Mouse (Mus musculus): ENCODE results near the gene Klk1b3. TPM values are rescaled to one million over a fixed set of nuclear protein-coding genes. Genes with fewer than 3 reads are reported as not detected.
"Not testable (repeated sequence)": the region's sequence is repeated elsewhere in the genome, so short reads cannot be mapped to it uniquely, and the experiment has no call there.

The Klk1b3 gene
- not detected for polyA plus RNA-seq (2021)

DNA sequence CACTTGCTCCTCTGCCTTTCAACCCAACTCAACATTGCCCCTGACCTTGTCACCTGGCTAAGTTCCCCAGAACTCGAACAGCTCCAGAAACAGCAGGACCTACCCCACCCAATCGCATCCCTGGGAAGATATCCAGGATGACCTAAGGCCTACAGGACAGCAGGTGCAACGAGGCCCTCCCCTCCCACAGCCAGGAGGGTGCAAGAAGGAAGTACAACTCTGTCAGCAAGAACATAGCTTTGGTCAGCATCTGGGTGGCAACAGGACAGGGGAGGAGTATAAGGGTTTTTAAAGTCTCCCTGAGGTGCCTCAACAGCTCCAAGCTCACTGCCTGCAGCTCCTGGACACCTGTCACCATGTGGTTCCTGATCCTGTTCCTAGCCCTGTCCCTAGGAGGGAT, at the start of gene Klk1b3:
TSS of gene Klk1b3 (plus strand) at position 301 of the 400 bp plus-strand sequence.
- no peaks in the 10 kb centered on the region for H3K27me3 ChIP-seq
- TF ChIP-seq CTCF (IDR thresholded peaks at IDR 0.05) = no peak
- no peak for DNase-seq (ENCODE audit: low read depth, low spot score)
- in situ Hi-C loops (cut with MboI; ENCODE audit: low pct_unique_long_range_greater_than_20kb) = loop anchor here (10.0 kb wide), 2 partner anchors 83 to 143 kb away; partner anchors contain the start of genes Klk1b22 and Klk1b27
- no peak for ATAC-seq
- POLR2A ChIA-PET = no interaction called here
- CTCF ChIA-PET = no interaction called here

DNA sequence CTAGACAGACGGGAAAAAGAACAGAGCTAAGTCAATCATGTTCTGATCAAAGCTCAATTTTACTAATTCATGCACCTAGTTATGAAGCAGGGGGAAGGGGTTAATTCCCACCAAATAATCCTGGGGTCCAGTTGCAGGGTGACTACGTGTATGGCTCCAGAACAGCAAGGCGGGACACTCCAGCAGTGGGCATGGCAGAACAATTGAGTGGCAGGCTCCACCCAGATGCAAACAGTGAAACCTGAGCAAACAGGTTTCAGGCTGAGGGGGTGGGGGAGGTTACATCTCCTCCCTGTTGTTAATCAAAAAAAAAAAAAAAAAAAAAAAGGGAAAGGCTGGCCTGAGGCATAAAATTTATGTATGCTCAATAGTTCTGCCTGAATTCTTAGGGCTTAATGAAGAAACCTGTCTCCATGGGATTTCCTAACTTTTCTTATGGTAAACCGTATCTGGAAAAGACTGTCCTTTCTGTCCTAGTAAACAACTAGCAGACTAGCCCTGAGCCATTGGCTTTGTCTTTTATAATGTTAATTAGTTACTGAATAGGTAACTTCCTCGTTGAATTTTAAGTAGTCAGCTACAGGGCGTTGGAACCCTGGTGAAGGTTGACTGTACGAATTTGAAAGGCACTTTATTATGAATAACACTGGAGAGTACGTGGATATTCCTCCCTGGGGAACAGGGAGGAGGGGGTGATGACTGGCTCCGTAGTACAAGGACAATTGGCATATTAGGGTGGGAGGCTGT, 18.5 kb upstream of the Klk1b3 start:
- in situ Hi-C loops (cut with MboI; ENCODE audit: low pct_unique_long_range_greater_than_20kb) = no loop called here
- no peak for DNase-seq (ENCODE audit: low read depth, low spot score)
- ChIA-PET CTCF (no interaction called here), POLR2A (no interaction called here)
- TF ChIP-seq CTCF (IDR thresholded peaks at IDR 0.05) = no peak
- ATAC-seq = no peak
- H3K27me3 ChIP-seq = no peaks in the 10 kb centered on the region

DNA sequence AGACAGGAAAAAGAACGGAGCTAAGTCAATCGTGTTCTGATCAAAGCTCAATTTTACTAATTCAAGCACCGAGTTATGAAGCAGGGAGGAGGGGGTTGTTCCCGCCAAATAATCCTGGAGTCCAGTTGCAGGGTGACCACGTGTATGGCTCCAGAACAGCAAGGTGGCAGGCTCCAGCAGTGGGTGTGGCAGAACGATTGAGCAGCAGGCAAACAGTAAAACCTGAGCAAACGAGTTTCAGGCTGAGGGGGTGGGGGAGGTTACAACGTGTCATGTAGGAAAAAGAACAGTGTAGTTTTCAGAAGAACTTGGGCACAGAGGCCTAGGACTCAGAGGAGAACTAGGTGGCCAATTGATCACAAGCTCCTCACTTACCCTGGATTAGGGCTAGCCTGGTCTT, 11.5 kb upstream of the Klk1b3 start:
- POLR2A ChIA-PET; in situ Hi-C loops (cut with MboI; ENCODE audit: low pct_unique_long_range_greater_than_20kb); H3K27me3 ChIP-seq; CTCF ChIA-PET; ATAC-seq; DNase-seq (ENCODE audit: low read depth, low spot score): not testable (repeated sequence)

GRCm38 (mm10) chr7:44187936-44188335, 10.1 kb upstream of the Klk1b3 start, which contains the start of gene Klk1b24:
Gene Klk1b24 (plus strand): TSS chr7:44188236.
- CTCF ChIA-PET; POLR2A ChIA-PET; ATAC-seq; H3K27me3 ChIP-seq; in situ Hi-C loops (cut with MboI; ENCODE audit: low pct_unique_long_range_greater_than_20kb); DNase-seq (ENCODE audit: low read depth, low spot score): not testable (repeated sequence)

DNA sequence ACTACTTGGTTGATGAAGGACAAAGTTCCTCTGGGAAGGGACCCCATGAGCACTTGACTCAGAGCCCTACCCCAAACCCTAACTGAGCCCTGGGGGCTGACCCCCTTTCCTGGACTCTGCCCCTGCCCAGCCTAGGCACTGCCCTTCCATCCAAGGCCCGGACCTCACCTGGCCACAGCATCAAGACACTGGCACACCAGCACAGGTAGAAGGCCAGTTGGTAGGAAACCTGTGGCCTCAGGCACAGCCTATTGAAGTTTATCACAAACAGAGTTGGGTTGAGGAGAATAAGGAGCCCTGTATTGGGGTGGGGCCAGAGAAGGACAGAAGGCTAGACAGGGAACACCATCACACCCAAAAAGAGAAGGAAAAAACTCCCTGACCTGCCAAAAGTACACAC, 4.5 kb upstream of the Klk1b3 start:
- ATAC-seq; CTCF ChIA-PET; POLR2A ChIA-PET; H3K27me3 ChIP-seq; DNase-seq (ENCODE audit: low read depth, low spot score): not testable (repeated sequence)
- in situ Hi-C loops (cut with MboI; ENCODE audit: low pct_unique_long_range_greater_than_20kb) = loop anchor here (10.0 kb wide), 2 partner anchors 79 to 139 kb away; partner anchors contain the start of genes Klk1b22 and Klk1b27

DNA sequence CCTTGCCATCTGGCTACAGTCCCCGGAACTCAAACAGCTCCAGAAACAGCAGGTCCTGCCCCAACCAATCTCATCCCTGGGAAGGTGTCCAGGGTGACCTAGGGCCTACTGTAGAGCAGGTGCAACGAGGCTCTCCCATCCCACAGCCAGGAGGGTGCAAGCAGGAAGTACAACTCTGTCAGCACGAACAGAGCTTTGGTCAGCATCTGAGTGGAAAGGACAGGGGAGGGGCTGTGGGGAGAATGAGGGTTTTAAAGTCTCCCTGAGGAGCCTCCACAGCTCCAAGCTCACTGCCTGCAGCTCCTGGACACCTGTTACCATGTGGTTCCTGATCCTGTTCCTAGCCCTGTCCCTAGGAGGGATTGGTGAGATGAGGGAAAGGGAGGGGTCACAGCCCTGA, 9.1 kb downstream of the Klk1b3 start, which contains the start of gene Klk1b4:
TSS of gene Klk1b4 (plus strand) at position 301 of the 400 bp plus-strand sequence.
- H3K27me3 ChIP-seq; in situ Hi-C loops (cut with MboI; ENCODE audit: low pct_unique_long_range_greater_than_20kb); CTCF ChIA-PET; DNase-seq (ENCODE audit: low read depth, low spot score); ATAC-seq; POLR2A ChIA-PET: not testable (repeated sequence)

- H3K27me3 ChIP-seq = no peaks in the 10 kb centered on the region
- TF ChIP-seq CTCF (IDR thresholded peaks at IDR 0.05) = no peak
- no peak for DNase-seq (ENCODE audit: low read depth, low spot score)
- POLR2A ChIA-PET = no interaction called here
- no peak for ATAC-seq
- in situ Hi-C loops (cut with MboI; ENCODE audit: low pct_unique_long_range_greater_than_20kb) = no loop called here
- CTCF ChIA-PET = no interaction called here
Observed at GRCm38 (mm10) chr7:44208307-44208706, 10.3 kb downstream of the Klk1b3 start.

DNA sequence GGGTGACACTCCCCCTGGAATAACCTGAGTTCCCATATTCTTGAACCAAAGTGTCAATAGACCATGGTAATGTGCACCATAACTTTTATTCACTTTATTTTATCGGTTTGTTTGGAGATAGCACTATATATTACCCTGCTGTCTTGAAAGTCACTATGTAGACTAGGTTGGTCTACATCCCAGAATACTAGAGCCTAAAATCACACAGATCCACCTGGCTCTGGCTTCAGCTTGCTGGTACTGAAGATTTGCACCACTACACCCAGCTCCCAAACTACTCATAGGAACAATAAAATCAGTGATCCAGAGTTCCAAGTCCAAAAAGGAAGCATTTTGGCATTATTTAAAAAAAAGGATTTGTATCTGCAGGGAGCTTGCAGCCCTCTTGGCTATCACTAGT, 17.7 kb downstream of the Klk1b3 start, which contains the start of gene Klk1b5:
TSS of gene Klk1b5 (plus strand) at position 301 of the 400 bp plus-strand sequence.
- in situ Hi-C loops (cut with MboI; ENCODE audit: low pct_unique_long_range_greater_than_20kb) = no loop called here
- no peak for TF ChIP-seq CTCF (IDR thresholded peaks at IDR 0.05)
- CTCF ChIA-PET = no interaction called here
- no peak for DNase-seq (ENCODE audit: low read depth, low spot score)
- POLR2A ChIA-PET = no interaction called here
- H3K27me3 ChIP-seq = peaks cover 2% of the 10 kb centered on the region
- no peak for ATAC-seq

GRCm38 (mm10) chr7:44221601-44222000, 23.6 kb downstream of the Klk1b3 start:
- POLR2A ChIA-PET; H3K27me3 ChIP-seq; ATAC-seq; DNase-seq (ENCODE audit: low read depth, low spot score); in situ Hi-C loops (cut with MboI; ENCODE audit: low pct_unique_long_range_greater_than_20kb); CTCF ChIA-PET: not testable (repeated sequence)

DNA sequence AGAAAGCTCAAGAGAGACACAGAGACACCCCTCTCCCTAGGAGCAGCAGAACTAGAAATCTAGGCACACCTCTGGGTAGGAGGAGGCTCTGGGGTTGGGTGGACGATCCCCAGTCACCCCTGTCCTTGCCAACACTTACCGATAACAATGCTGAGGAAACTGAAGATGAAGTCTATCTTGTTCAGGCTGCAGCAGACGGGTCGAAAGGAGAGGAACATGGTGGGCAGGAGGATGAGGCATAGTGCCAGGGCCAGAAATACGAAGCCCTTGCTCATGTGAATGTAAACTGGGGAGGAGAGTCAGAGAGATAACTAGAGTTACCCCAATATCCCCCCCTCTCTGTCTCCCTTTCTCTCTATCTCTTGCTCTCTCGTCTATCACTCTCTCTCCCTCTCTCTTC, 24.3 kb downstream of the Klk1b3 start:
- ATAC-seq; H3K27me3 ChIP-seq; CTCF ChIA-PET; in situ Hi-C loops (cut with MboI; ENCODE audit: low pct_unique_long_range_greater_than_20kb); DNase-seq (ENCODE audit: low read depth, low spot score); POLR2A ChIA-PET: not testable (repeated sequence)

- POLR2A ChIA-PET = no interaction called here
- no peak for TF ChIP-seq CTCF (IDR thresholded peaks at IDR 0.05)
Observed at GRCm38 (mm10) chr7:44225076-44225475, 27.1 kb downstream of the Klk1b3 start, which contains the start of gene Klk1. Gene Klk1 (plus strand): TSS chr7:44225360.

More at GRCm38 (mm10) chr7:44225076-44225475, 27.1 kb downstream of the Klk1b3 start, which contains the start of gene Klk1:
- no peak for ATAC-seq
- no peak for DNase-seq (ENCODE audit: low read depth, low spot score)
- H3K27me3 ChIP-seq = peaks cover 2% of the 10 kb centered on the region
- in situ Hi-C loops (cut with MboI; ENCODE audit: low pct_unique_long_range_greater_than_20kb) = loop anchor here (25.0 kb wide), 1 partner anchor 638 kb away; the partner anchor contains the start of gene Zfp719
- CTCF ChIA-PET = no interaction called here

Data from Patski (cell line).